Mouse (Mus musculus) layer of hippocampus, adult 2 months (tissue): ENCODE results near the gene Gpsm3. TPM values are rescaled to one million over a fixed set of nuclear protein-coding genes. Genes with fewer than 3 reads are reported as not detected.

ENCODE experiments used
- DNase-seq, 2 experiments: peaks; one replicate each; pipeline ENCODE4 v3.0.0; 2022; ENCODE audit warnings: low spot score in 2 of 2
- H3K27ac ChIP-seq: fragments of 200-600 bp; 2 replicates; pipeline ENCODE4 v1.8.1; 2022
- H3K4me3 ChIP-seq: fragments of 200-600 bp; 2 replicates; pipeline ENCODE4 v1.8.1; 2022; ENCODE audit warnings: mild to moderate bottlenecking
- CTCF ChIP-seq: fragments of 200-600 bp; conservative IDR thresholded peaks from 2 replicates; pipeline ENCODE4 v1.8.1; 2022; ENCODE audit warnings: antibody characterized with exemption, mild to moderate bottlenecking, moderate library complexity
- total RNA-seq, 2 experiments: library from RNA; stranded (reverse); gene quantifications; 2 replicates each; pipeline ENCODE4 v1.2.3; 2021

Gene Gpsm3
- total RNA-seq, 2 experiments from 2014 or later, result 2.4 to 2.5 TPM

DNA sequence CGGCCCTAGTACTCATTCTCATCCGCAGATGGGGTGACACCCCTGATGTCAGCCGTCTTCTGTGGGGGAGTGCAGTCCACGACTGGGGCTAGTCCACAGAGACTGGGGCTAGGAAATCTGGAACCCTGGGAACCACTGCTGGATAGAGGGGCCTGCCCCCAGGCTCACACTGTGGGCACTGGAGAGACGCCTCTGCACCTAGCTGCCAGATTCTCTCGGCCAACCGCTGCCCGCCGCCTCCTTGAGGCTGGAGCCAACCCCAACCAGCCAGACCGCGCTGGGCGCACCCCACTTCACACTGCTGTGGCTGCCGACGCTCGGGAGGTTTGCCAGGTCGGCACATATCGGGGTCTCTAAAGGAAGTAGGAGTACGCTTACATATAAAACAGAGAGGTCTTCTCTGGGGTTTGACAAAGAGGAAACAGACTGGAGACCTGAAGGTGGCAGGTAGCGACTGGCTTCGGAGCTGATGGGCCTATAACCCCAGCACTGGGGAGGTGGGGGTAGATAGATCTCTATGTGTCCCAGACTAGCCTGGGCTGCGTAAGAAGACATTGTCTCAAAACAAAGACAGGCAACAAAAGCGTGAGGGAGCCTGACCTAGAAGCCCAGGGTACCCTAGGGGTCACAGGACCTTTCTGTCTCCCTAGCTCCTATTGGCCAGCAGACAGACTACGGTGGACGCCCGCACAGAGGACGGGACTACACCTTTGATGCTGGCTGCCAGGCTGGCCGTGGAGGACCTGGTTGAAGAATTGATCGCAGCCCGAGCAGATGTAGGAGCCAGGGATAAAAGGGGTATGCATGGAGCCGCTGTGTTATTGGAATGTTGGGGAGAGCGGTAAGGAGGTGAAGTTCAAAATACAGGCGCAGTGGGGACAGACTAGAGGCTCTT is 3.5 kb upstream of the Gpsm3 start:
- TF ChIP-seq CTCF, result no peak
- peak overlapping the region; percentile 97 for H3K27ac ChIP-seq
- DNase-seq, result no peak
- peak overlapping the region; percentile 93 for H3K4me3 ChIP-seq

DNA sequence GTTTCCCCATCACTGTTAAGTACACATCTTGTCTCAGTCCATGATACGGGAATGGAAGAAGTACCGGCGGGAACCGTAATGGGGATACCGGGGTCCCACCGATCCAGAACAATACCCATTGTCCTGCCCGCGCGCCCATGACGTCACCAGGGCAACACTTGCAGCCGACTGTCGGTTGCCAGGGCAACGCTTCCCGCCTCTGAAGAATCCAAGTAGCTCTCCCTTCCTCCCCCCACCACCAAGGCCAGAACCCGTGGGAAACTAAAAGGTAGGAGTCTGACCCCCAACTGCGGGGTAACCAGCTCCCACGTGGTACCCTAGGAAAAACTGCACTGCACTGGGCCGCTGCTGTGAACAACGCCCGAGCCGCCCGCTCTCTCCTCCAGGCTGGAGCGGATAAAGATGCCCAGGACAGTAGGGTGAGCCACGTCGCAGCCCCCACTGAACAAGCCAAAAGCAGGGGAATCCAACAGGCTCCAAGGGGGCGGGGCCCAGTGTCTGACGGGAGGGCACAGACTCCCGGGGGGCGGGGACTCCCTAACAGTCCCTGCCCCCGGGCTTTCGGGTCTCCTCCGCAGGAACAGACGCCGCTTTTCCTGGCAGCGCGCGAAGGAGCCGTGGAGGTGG is 2.7 kb upstream of the Gpsm3 start:
- DNase-seq, result peak; percentile 84 to 88
- Histone ChIP-seq H3K4me3 (peak overlapping the region; percentile 93), H3K27ac (peak overlapping the region; percentile 97)
- TF ChIP-seq CTCF, result no peak

DNA sequence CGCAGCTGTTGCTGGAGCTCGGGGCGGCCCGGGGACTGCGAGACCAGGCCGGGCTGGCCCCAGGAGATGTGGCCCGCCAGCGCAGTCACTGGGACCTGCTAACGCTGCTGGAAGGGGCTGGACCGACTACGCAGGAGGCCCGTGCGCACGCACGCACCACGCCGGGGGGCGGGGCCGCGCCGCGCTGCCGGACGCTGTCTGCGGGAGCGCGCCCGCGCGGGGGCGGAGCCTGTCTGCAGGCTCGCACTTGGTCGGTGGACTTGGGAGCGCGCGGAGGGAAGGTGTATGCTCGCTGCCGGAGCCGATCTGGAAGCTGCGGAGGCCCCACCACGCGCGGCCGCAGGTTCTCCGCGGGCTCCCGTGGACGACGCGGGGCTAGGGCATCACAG is 2.2 kb upstream of the Gpsm3 start:
- Histone ChIP-seq H3K27ac (peak overlapping the region; percentile 97), H3K4me3 (peak overlapping the region; percentile 93)
- DNase-seq, result peak; percentile 96 to 99
- no peak for TF ChIP-seq CTCF

DNA sequence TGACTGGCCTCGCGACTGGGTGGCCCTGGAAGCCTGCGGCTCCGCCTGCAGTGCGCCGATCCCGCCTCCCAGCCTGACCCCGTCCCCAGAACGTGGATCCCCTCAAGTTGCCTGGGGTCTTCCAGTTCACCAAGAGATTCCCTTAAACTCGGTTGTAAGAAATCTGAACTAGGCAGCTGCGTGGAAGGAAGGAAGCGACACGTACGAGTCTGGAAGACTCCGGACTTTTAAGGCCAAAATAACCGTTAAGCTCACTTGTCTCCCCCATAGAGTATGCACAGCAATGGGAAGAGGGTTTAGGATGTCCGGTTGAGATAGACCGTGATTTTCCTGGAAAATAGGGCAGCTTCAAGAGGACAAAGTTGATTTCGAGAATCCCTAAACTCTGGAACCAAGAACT is 1.8 kb upstream of the Gpsm3 start:
- peak overlapping the region; percentile 97 for H3K27ac ChIP-seq
- no peak for DNase-seq
- peak overlapping the region; percentile 93 for H3K4me3 ChIP-seq
- no peak for TF ChIP-seq CTCF

DNA sequence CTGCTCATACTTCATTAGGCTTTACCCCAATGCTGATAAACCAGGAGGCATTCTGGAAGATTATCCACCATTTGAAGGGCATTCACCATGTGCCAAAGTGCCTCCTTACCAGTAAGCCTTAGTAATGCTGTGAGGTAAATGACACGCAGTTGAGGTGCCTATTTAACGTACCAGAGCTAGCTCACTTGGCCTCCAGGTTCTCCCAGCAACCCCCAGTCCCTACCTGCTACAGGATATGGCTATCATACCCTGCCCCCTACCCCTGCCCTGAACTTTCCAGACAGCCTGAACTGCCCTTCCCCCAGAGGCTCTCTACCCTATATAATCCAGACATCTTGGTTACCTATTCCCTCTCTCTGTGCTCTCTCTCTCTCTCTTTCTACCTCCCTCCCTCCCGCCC is 839 bp upstream of the Gpsm3 start:
- no peak overlapping the region for H3K4me3 ChIP-seq
- no peak for TF ChIP-seq CTCF
- H3K27ac ChIP-seq, result no peak overlapping the region
- no peak for DNase-seq

DNA sequence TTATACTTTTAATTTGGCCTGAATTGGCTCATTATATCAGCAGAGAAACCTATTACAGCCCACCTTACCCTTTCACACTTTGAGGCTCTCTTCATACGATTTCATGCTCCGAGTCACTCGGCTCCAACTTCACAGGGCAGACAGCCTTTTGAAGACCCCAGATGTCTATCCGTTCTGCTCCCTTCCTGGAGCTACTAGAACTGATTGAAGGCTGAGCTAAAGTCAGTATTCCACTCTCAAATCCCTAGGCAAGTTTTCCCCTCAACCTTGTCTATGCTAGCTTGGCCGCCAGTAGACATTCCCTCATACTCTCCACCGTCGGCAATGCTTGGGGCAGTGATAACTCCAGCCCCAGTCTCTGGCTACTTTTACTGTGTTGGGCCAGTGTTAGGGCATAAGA is 400 bp upstream of the Gpsm3 start:
- H3K4me3 ChIP-seq, result no peak overlapping the region
- peak overlapping the region; percentile 64; the same call in 1 of the 2 replicates for H3K27ac ChIP-seq
- DNase-seq, result no peak
- no peak for TF ChIP-seq CTCF

DNA sequence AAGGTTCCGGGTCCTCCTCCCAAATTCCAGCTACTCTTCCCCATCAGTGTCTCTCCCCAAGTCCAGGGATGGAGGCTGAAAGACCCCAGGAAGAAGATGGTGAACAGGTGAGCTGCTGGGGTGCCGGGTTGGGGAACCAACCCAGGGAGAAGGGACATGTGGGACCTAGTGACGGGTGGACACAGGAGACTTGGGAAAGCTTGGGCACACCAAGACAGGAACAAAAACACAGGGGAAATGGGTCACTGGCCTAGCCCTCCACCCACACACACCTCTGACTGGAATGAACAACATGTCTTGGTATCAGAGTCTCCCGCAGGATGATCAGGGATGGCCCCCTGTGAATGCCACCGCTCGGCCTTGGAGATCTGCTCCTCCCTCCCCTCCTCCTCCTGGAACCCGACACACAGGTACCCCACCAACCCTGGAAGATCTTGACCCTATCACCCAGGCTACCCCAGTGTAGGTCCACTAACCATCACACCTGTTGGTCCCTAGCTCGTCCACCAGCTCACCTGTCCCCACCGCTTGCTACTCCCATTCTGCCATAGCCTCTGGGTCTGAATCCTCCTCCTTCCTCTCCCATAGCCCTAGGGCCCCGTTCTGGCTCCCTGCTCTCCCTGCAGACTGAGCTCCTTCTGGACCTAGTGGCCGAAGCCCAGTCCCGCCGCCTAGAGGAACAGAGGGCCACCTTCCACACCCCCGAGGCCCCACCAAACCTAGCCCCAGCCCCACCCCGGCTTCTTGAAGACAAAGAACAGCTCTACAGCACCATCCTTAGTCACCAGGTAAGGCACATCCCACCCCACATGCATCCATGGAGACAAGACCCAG is 765 bp downstream of the Gpsm3 start:
- no peak for TF ChIP-seq CTCF
- DNase-seq, result no peak
- peak overlapping the region; percentile 99 for H3K27ac ChIP-seq
- no peak overlapping the region; the same call in 1 of the 2 replicates for H3K4me3 ChIP-seq

DNA sequence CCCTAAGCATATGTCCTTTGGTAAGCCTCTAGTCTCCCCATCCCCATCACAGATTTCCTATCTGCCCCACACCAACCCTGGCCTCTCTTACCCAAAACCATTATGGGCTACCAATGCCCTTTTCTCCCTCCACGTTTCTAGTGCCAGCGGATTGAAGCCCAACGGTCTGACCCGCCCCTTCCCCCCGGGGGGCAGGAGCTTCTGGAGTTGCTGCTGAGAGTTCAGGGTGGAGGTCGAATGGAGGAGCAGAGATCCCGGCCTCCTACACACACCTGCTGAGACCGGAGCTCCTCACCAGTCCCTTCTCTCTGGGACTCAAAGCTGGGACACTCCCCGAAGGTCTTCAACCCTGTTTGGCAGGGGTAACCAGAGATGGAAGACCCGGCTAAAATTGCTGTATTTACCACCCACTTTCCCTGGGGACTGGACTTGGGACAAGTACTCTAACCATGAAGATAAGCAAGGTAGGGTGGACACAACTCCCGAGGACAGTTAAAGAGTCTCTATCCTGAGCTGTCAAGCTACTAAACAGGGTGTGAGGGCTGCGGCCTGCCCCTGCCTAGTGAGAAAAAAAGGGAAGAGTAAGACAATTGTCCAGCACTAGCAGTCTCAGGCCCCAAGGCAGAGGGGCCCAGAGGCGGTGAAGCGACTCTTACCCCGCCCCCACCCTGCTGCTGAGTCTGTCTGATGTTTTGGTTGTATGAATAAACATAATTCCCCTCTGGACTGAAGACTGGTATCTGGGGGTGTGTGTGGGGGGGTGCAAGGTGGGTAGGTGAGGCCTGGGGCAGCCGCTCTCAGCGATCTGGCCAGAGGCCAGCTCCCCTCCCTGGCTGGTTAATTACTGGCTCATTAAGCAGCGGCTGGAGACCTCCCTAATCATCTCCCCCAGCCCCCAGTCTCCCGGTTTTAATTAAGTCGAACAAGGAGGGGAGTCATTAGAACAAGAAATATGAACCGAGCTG is 1.7 kb downstream of the Gpsm3 start, which contains the start of gene Pbx2:
Gene Pbx2 (plus strand): TSS at position 238 of the 965 bp plus-strand sequence.
- no peak for TF ChIP-seq CTCF
- no peak for DNase-seq
- H3K4me3 ChIP-seq, result peak within 1 kb of the TSS; percentile 84
- H3K27ac ChIP-seq, result peak within 1 kb of the TSS; percentile 99

DNA sequence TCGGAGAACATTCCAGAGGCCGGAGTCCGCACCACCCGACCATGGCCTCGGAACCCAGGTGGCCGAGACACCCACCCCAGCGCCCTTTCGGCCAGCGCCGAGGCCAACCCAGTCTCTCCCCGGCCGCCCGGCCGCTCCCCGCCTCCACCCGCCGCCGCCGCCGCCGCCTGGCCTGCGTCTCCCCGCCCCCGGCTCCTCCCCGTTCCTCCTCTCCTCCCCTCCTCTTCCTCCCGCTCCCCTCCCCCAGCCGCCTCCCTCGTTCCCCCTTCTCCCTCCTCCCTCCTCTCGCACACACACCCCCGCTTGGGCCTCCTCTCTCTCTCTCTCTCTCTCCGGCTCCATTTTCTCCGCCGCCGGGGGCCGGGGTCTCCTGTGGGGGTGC is 2.4 kb downstream of the Gpsm3 start:
- TF ChIP-seq CTCF, result no peak
- peak; percentile 84 to 89 for DNase-seq
- Histone ChIP-seq H3K27ac (peak overlapping the region; percentile 99), H3K4me3 (peak overlapping the region; percentile 84)

DNA sequence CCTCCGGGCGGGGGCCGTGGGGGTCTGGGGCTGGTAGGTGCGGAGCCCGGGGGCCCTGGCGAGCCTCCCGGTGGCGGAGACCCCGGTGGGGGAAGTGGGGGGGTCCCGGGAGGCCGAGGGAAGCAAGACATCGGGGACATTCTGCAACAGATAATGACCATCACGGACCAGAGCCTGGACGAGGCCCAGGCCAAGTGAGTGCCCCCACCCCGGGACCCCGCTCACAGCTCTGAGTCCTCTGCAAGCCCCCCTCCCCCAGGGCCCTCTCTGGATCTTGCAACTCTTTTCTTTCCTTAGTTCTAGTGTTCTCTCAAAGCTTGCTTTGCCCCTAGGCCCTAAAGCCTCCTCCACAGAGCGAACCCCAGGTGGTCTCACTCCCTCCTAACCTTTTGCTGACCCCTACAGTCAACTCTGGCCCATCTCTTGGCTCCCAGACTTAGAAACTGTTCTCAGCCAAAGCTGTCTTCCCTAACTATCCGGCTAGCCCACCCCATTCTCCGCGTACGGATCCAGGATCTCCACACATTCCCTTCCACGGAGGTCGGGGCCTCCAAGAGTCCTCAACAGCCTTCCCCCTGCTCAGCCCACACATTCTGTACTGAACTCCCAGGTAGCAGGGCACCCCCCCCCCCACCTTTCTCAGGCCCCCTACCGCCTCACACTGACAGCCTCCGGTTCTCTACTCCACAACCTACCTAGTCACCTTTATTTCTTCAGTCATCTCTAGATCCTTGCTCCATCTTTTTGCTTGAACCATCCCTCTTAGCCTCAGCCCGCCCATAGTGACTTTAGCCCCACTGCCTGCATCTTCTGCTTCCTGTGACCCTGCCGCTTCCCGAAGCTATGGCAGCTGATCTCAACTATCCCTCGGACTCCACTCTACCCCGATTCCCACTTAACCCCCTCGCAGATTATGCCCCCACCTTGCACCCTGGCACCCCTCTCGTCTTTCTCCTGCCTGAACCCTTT is 3.3 kb downstream of the Gpsm3 start:
- no peak for TF ChIP-seq CTCF
- H3K4me3 ChIP-seq, result peak overlapping the region; percentile 84
- H3K27ac ChIP-seq, result peak overlapping the region; percentile 99
- no peak for DNase-seq
